Mouse (Mus musculus): ENCODE results near the gene Meis2. TPM values are rescaled to one million over a fixed set of nuclear protein-coding genes. Genes with fewer than 3 reads are reported as not detected.
A peak's percentile ranks its signal among the peaks of the same experiment; 100 is the strongest.

Meis2 gene
- total RNA-seq, 2 experiments from 2014 or later = 39.2 to 43.8 TPM

GRCm38 (mm10) chr2:116047365-116047764 lies 18.3 kb downstream of the Meis2 start:
- DNase-seq = no peak

- DNase-seq = no peak
Measured at GRCm38 (mm10) chr2:116045048-116045447, 20.6 kb downstream of the Meis2 start.

GRCm38 (mm10) chr2:116042934-116043698 lies 22.5 kb downstream of the Meis2 start:
- no peak for DNase-seq

DNA sequence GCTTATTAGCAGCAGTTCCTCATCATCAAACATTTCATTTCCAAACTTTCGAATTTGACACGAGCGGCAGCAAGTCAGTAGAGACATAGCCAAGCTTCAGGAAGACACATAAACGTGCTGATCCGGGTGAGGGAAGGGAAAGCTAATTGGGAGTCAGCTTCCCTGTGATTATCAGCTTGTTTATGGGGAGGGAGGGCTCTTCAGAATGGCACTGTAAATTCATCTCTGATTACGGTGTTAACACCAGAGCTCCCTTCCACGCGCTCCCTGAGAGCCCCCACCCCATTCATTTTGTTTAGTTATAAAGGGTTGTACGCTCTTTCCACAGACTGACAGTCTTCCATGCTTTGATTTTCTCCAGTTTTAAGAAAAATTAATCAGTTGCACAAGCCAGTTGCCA lies 23.2 kb downstream of the Meis2 start:
- peak in 1 of 2 experiments; percentile 9 for DNase-seq

DNA sequence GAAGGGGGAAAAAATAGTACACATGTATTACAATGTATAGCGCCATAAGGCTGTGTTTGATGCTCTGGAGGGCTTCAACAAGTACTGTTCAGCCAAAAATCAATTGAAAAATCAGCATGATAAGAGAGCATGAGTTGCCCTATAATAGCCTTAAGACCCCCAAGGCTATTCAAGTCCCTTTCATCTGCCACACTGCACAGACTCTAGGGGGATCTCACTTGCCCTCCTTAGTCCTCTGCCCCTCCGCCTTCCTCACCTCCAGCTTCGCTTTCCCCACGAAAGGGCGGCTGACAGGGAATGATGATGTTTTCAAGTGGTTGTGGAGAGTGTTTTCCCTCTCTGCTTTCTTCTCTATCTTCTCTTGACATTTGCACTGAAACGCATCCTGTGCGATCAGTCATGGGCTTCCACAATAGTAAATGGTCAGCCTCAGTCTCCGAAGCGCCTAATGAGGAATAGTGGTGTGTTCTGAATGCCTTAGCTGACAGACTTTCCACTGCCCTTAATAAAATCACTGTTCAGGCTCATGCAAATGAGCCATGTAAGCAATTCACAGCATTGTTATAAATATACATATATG lies 23.9 kb downstream of the Meis2 start:
- DNase-seq = no peak

GRCm38 (mm10) chr2:116035345-116035744 lies 30.3 kb downstream of the Meis2 start:
- no peak for DNase-seq

DNA sequence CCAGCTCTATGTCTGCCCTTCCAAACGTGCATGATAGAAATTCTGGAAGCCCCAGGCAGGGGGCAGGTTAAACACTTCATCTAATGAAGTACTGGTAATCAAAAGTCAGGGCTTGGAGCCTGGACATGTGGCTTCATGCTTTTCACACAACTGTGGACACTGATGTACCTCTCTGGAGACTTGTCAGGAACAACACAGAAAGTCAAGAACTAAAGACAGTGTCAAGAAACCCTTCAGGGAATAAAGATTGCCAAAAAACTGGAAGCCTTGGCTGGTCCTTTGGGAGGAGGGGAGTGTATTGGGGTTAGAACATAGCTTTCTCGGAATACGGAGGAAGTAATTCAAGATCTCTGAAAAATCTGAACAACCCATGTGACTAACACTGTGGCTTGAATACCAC lies 37.5 kb downstream of the Meis2 start:
- DNase-seq = no peak

- DNase-seq = no peak
Measured at GRCm38 (mm10) chr2:116022876-116023275, 42.8 kb downstream of the Meis2 start.

- no peak for DNase-seq
Measured at GRCm38 (mm10) chr2:116021931-116022330, 43.7 kb downstream of the Meis2 start.

GRCm38 (mm10) chr2:116021046-116021445 lies 44.6 kb downstream of the Meis2 start:
- DNase-seq = no peak

- no peak for DNase-seq
Measured at GRCm38 (mm10) chr2:116020451-116020951, 45.1 kb downstream of the Meis2 start.

GRCm38 (mm10) chr2:116019959-116020358 lies 45.7 kb downstream of the Meis2 start:
- DNase-seq = no peak

- DNase-seq = no peak
Measured at GRCm38 (mm10) chr2:116019466-116019794, 46.2 kb downstream of the Meis2 start.

DNA sequence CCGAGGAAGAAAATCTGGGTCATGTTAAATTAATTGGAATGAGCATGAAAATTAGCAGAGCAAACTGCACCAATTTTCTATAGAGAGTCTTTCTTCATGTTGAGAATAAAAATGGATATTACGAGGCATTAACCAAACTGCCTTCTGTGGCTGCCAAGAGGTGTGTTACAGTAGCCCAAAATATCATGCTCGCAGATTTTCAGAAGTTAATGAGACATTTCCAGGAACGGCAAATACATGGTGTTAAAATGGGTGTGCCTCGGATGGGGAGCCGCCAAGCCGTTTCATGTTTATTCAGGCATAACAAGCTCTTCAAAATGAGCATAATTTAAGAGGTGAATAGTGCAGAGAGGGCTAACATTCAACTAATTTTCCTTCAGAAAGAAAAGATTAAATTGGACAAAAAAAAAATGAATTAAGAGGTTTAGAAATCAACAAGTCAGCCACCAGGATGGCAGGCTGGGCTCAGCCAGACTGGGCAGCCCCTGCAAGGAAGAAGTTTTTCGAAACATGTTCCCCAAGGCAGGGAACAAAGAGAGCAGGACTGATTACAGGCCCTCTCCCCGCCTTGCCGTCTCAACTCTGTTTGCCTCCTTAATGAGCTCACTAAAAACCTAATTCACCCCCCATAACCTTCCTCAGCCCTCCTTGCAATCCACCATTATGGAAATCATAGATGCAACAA lies 46.7 kb downstream of the Meis2 start:
- DNase-seq = no peak

DNA sequence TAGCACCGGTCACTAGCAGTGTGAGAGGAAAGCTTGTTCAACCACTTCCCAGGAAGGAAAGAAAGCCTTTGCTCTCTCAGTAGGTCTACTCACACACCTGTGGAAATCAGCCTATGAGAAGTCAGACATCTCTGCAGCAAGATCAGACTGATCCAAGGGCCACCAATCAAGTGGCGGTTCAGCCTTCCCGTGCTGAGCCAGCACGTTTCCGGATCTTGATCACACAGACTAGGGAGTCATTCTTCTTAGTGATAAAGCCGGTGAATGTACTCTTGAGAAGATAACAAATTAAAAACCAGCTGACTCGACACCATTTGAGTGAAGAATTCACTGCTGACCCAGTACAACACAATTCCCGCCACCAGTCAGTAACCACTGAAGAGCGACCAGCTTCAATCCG lies 50.1 kb downstream of the Meis2 start:
- DNase-seq = no peak

DNA sequence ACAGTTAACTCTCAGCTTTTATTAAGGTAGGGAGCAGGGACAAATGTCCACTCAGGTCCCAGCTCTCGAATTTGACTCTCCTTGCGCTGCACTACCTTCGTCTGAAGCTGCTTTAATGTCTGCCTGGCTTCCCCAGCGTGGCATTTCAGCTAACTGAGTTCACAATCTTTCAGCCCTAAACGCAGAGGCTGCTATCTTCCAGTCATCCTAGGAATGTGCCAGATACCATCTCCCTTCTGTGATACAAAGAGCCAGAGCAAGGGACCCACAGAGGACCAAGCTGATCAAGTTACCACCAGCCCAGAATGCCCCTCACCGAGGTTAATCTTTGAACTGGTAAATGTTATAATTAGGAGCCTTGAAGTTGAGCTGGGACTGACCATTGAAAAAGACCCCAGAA lies 55.2 kb downstream of the Meis2 start:
- no peak for DNase-seq

- DNase-seq = no peak
Measured at GRCm38 (mm10) chr2:116010061-116010460, 55.6 kb downstream of the Meis2 start.

GRCm38 (mm10) chr2:116009097-116009970 lies 56.3 kb downstream of the Meis2 start:
- DNase-seq = no peak

DNA sequence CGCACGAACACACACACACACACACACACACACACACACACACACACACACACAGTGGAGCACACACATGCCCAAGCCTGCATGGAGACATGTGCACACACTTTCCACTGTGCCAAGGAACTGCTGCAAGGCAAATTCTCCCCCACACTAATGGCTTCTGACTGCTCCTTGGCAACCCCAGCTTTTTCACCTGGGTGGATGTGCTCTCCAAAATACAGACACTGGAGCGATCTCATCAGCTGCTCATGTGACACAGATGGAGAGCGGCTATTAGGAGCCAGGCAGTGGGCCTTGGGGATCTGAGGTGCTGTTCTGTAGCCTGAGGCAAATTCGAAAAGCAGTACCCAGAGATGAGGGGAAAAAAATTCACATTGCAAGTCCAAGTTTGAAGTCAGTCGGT lies 63.3 kb downstream of the Meis2 start:
- no peak for DNase-seq

- DNase-seq = no peak
Measured at GRCm38 (mm10) chr2:116001352-116002138, 64.1 kb downstream of the Meis2 start.

DNA sequence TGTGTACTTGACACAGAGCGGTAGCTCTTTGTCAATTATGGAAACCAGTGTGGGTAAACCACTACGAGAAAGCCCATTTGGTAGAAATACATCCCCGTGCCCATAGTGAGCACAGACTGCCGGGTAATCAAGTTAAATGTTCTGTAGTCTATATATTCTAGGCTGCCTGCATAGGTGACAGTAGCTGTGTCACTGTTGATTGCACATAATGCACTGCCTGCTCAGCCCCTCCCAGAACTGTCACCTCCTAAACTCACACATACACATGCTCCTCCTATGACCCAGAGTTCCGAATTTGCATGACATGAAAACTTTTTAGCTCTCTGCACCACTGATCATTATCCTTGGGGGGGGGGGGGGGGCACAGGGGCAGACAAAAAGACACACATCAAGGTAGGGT lies 65.1 kb downstream of the Meis2 start:
- no peak for DNase-seq

GRCm38 (mm10) chr2:115998802-115999201 lies 66.8 kb downstream of the Meis2 start:
- no peak for DNase-seq
